Mouse (Mus musculus) CH12.LX (cell line): ENCODE data around the gene Gnb1l. TPM values are rescaled to one million over a fixed set of nuclear protein-coding genes. Genes with fewer than 3 reads are reported as not detected.

Source experiments
- DNase-seq: peaks from one replicate; pipeline ENCODE4 v3.0.0-alpha.2; 2013; ENCODE audit errors: extremely low read depth
- H3K27ac ChIP-seq: 2 replicates; pipeline ENCODE4 v1.5.1; 2012; ENCODE audit warnings: low read depth, mild to moderate bottlenecking, control low read depth, moderate library complexity; ENCODE audit not compliant: insufficient read depth
- H3K27me3 ChIP-seq: replicated peaks from 2 replicates; pipeline ENCODE3; 2012; ENCODE audit warnings: inconsistent platforms
- H3K36me3 ChIP-seq, 2 experiments: replicated peaks in 1 of 2; 2 replicates each; pipeline versions ENCODE3 to v1.6.1; 2012; ENCODE audit warnings: inconsistent platforms in 1 of 2, low read length in 1 of 2, mild to moderate bottlenecking in 1 of 2, mixed read lengths in 1 of 2, moderate library complexity in 1 of 2; ENCODE audit not compliant: control insufficient read depth in 1 of 2, insufficient read depth in 1 of 2
- H3K4me1 ChIP-seq, 2 experiments: 2 replicates each; pipeline ENCODE4 v1.6.1; 2012; ENCODE audit warnings: inconsistent platforms in 1 of 2, moderate library complexity in 1 of 2; ENCODE audit not compliant: insufficient read depth in 2 of 2, control insufficient read depth in 1 of 2
- H3K4me2 ChIP-seq: 2 replicates; pipeline ENCODE4 v1.6.1; 2012; ENCODE audit warnings: low read depth, mild to moderate bottlenecking, control low read depth; ENCODE audit not compliant: poor library complexity, insufficient read depth, severe bottlenecking
- H3K4me3 ChIP-seq, 3 experiments: fragments of 150-350 bp in 1 of 3; sonication (generic) in 1 of 3; replicated peaks in 1 of 3; 2 replicates each; pipeline versions ENCODE3 to v1.5.1; 2011 to 2012; ENCODE audit warnings: low read depth in 2 of 3, low read length in 2 of 3, mild to moderate bottlenecking in 2 of 3, moderate library complexity in 2 of 3, control low read depth in 1 of 3, improper control_type of control experiment in 1 of 3, inconsistent platforms in 1 of 3, mixed read lengths in 1 of 3; ENCODE audit not compliant: poor library complexity in 1 of 3
- H3K79me2 ChIP-seq: replicated peaks from 2 replicates; pipeline ENCODE4 v1.6.1; 2012; ENCODE audit warnings: mild to moderate bottlenecking, moderate library complexity; ENCODE audit not compliant: control insufficient read depth, poor library complexity, insufficient read depth, severe bottlenecking; ENCODE audit errors: extremely low read depth
- H3K9ac ChIP-seq: 2 replicates; pipeline ENCODE4 v1.6.1; 2012; ENCODE audit warnings: low read depth, mild to moderate bottlenecking, control low read depth, moderate library complexity; ENCODE audit not compliant: insufficient read depth
- H3K9me3 ChIP-seq: replicated peaks from 2 replicates; pipeline ENCODE3; 2012; ENCODE audit warnings: low read length, inconsistent platforms, mixed read lengths
- BHLHE40 ChIP-seq: IDR thresholded peaks from 2 replicates; pipeline ENCODE4 v1.6.1; 2011; ENCODE audit warnings: mild to moderate bottlenecking, low read depth, low read length, improper control_type of control experiment
- CHD2 ChIP-seq: IDR thresholded peaks from 2 replicates; pipeline ENCODE4 v1.6.1; 2011; ENCODE audit warnings: low read length, improper control_type of control experiment
- E2F4 ChIP-seq: IDR thresholded peaks from 2 replicates; pipeline ENCODE4 v1.6.1; 2011; ENCODE audit warnings: low read depth, low read length, improper control_type of control experiment; ENCODE audit not compliant: insufficient replicate concordance
- ELF1 ChIP-seq: IDR thresholded peaks from 2 replicates; pipeline ENCODE4 v1.6.1; 2014; ENCODE audit warnings: low read depth, mild to moderate bottlenecking, inconsistent platforms, low read length, improper control_type of control experiment
- ETS1 ChIP-seq: conservative IDR thresholded peaks from 2 replicates; pipeline ENCODE4 v1.6.1; 2012; ENCODE audit warnings: low read depth, mild to moderate bottlenecking, inconsistent platforms, low read length, improper control_type of control experiment, moderate library complexity
- GABPA ChIP-seq: IDR thresholded peaks from 2 replicates; pipeline ENCODE4 v1.6.1; 2012; ENCODE audit warnings: low read depth, low read length, improper control_type of control experiment, inconsistent platforms; ENCODE audit not compliant: insufficient replicate concordance
- IRF4 ChIP-seq: IDR thresholded peaks from 2 replicates; pipeline ENCODE4 v1.6.1; 2014; ENCODE audit warnings: low read depth, mild to moderate bottlenecking, inconsistent platforms, low read length, improper control_type of control experiment
- JUN ChIP-seq: IDR thresholded peaks from 2 replicates; pipeline ENCODE4 v1.6.1; 2011; ENCODE audit warnings: low read depth, mild to moderate bottlenecking, low read length, improper control_type of control experiment, moderate library complexity; ENCODE audit not compliant: insufficient read depth
- KAT2A ChIP-seq: IDR thresholded peaks from 2 replicates; pipeline ENCODE4 v1.6.1; 2012; ENCODE audit warnings: low read length, improper control_type of control experiment, inconsistent platforms; ENCODE audit not compliant: insufficient replicate concordance
- MAFK ChIP-seq: IDR thresholded peaks from 2 replicates; pipeline ENCODE4 v1.6.1; 2011; ENCODE audit warnings: low read length, improper control_type of control experiment; ENCODE audit not compliant: insufficient replicate concordance
- MAX ChIP-seq: IDR thresholded peaks from 2 replicates; pipeline ENCODE4 v1.6.1; 2011; ENCODE audit warnings: low read length, improper control_type of control experiment
- MXI1 ChIP-seq: IDR thresholded peaks from 2 replicates; pipeline ENCODE4 v1.6.1; 2011; ENCODE audit warnings: mild to moderate bottlenecking, low read depth, low read length, improper control_type of control experiment
- MYC ChIP-seq: IDR thresholded peaks from 2 replicates; pipeline ENCODE4 v1.6.1; 2011; ENCODE audit warnings: low read depth, mild to moderate bottlenecking, improper control_type of control experiment, low read length
- NELFE ChIP-seq: IDR thresholded peaks from 2 replicates; pipeline ENCODE4 v1.6.1; 2011; ENCODE audit warnings: low read depth, low read length, improper control_type of control experiment
- POLR2A ChIP-seq: IDR thresholded peaks from 2 replicates; pipeline ENCODE4 v1.6.1; 2011; ENCODE audit warnings: low read depth, mild to moderate bottlenecking, improper control_type of control experiment, low read length
- POLR2AphosphoS2 ChIP-seq: IDR thresholded peaks from 2 replicates; pipeline ENCODE4 v1.6.1; 2011; ENCODE audit warnings: low read depth, low read length, improper control_type of control experiment
- RAD21 ChIP-seq: IDR thresholded peaks from 2 replicates; pipeline ENCODE4 v1.6.1; 2011; ENCODE audit warnings: low read depth, mild to moderate bottlenecking, low read length, improper control_type of control experiment, moderate library complexity
- RCOR1 ChIP-seq: conservative IDR thresholded peaks from 2 replicates; pipeline ENCODE4 v1.6.1; 2012; ENCODE audit warnings: low read depth, mild to moderate bottlenecking, inconsistent platforms, low read length, improper control_type of control experiment
- UBTF ChIP-seq: IDR thresholded peaks from 2 replicates; pipeline ENCODE4 v1.6.1; 2012; ENCODE audit warnings: low read depth, mild to moderate bottlenecking, inconsistent platforms, low read length, improper control_type of control experiment, moderate library complexity
- USF1 ChIP-seq: IDR thresholded peaks from 2 replicates; pipeline ENCODE4 v1.6.1; 2014; ENCODE audit warnings: low read depth, mild to moderate bottlenecking, inconsistent platforms, low read length, improper control_type of control experiment
- USF2 ChIP-seq: conservative IDR thresholded peaks from 2 replicates; pipeline ENCODE4 v1.6.1; 2011; ENCODE audit warnings: low read depth, low read length, improper control_type of control experiment
- dilution Hi-C: fragments of 300-500 bp; cut with MboI; formaldehyde crosslinking; loops from 2 replicates; pipeline ENCODE4 v1.14.3; 2020; ENCODE audit warnings: low sequenced_read_pairs; ENCODE audit not compliant: extremely low pct_unique_long_range_greater_than_20kb, extremely low pct_ligation_motif_present
- in situ Hi-C: fragments of 300-500 bp; cut with MboI; formaldehyde crosslinking; loops from 3 replicates; pipeline ENCODE4 v1.14.3; 2019; ENCODE audit warnings: low sequenced_read_pairs, low pct_ligation_motif_present, low pct_unique_long_range_greater_than_20kb, mixed read lengths
- polyA plus RNA-seq: library from polyadenylated mRNA; unstranded; fragments of >175 nt; gene quantifications from 2 replicates; pipeline ENCODE4 v1.2.1, GENCODE M21; 2012; ENCODE audit warnings: low read depth; ENCODE audit not compliant: insufficient read length
- total RNA-seq, 2 experiments: library from RNA; depleted of rRNA; stranded (reverse); fragments of 300-350 nt in 1 of 2; fragments of >200 nt in 1 of 2; gene quantifications; 2 replicates each; pipeline ENCODE4 v1.2.3; 2012 to 2014

Gnb1l gene
- total and polyA plus RNA-seq, 3 experiments = 15.9 to 25.5 (median 21.5) TPM

GRCm38 (mm10) chr16:18543151-18543829, 44.8 kb downstream of the Gnb1l start:
- Histone ChIP-seq H3K9ac (no peak overlapping the region), H3K9me3 (no peaks in the 10 kb centered on the region), H3K79me2 (no peaks in the 10 kb centered on the region), H3K4me3 (no peak overlapping the region), H3K4me1 (no peaks in the 10 kb centered on the region), H3K36me3 (peaks cover 0 to 61% of the 10 kb centered on the region in 2 experiments), H3K27ac (no peak overlapping the region), H3K27me3 (no peaks in the 10 kb centered on the region), H3K4me2 (no peak overlapping the region)
- in situ Hi-C loops (no loop called here), dilution Hi-C loops (no loop called here)
- DNase-seq = no peak
- no peak for TF ChIP-seq CHD2
- no peak for TF ChIP-seq MYC
- no peak for TF ChIP-seq MXI1
- no peak for TF ChIP-seq POLR2AphosphoS2
- no peak for TF ChIP-seq IRF4
- TF ChIP-seq RCOR1 = no peak
- TF ChIP-seq MAFK = no peak
- no peak for TF ChIP-seq POLR2A
- no peak for TF ChIP-seq NELFE
- no peak for TF ChIP-seq KAT2A
- TF ChIP-seq BHLHE40 = no peak
- no peak for TF ChIP-seq ELF1
- TF ChIP-seq USF1 = no peak
- TF ChIP-seq MAX = no peak
- no peak for TF ChIP-seq JUN
- TF ChIP-seq USF2 = no peak

DNA sequence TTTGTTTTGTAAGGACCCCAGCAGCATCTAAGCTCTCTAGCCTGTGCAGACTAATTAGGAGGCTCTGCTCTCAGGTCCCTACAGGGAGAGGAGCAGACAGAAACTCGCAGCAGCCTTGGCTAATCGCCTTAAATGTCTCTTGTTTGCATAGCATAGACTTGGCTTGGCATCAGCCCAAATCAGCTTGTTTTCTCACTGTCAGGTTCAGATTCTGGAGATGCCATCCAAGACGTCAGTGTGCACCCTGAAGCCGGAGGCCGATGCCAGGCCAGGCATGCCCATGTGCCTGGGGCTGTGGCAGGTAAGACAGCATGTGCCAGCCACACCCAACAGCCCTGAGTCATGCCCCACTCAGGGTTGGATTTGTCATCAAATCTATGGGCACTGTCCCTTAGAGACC, 49.4 kb downstream of the Gnb1l start:
- no peak for DNase-seq
- H3K4me1 ChIP-seq = no peaks in the 10 kb centered on the region
- dilution Hi-C loops = no loop called here
- no peak overlapping the region for H3K4me3 ChIP-seq
- no peaks in the 10 kb centered on the region for H3K79me2 ChIP-seq
- no peak overlapping the region for H3K27ac ChIP-seq
- H3K9me3 ChIP-seq = no peaks in the 10 kb centered on the region
- H3K9ac ChIP-seq = no peak overlapping the region
- in situ Hi-C loops = no loop called here
- TF ChIP-seq GABPA = no peak
- no peak for TF ChIP-seq MAX
- TF ChIP-seq MXI1 = no peak
- TF ChIP-seq UBTF = no peak
- no peak for TF ChIP-seq RAD21
- no peak for TF ChIP-seq RCOR1
- TF ChIP-seq POLR2AphosphoS2 = no peak
- no peak for TF ChIP-seq ETS1
- no peak for TF ChIP-seq MAFK
- TF ChIP-seq KAT2A = no peak
- TF ChIP-seq USF2 = no peak
- no peak for TF ChIP-seq E2F4
- no peak overlapping the region for H3K4me2 ChIP-seq
- peaks cover 0 to 60% of the 10 kb centered on the region in 2 experiments for H3K36me3 ChIP-seq
- H3K27me3 ChIP-seq = no peaks in the 10 kb centered on the region
